Mouse (Mus musculus) heart, embryonic 10.5 days (tissue): ENCODE measurements around the gene Fsip1. TPM values are rescaled to one million over a fixed set of nuclear protein-coding genes. Genes with fewer than 3 reads are reported as not detected.

Source experiments
- DNase-seq: peaks from one replicate; pipeline ENCODE4 v3.0.0-alpha.2; 2017; ENCODE audit warnings: low spot score
- H3K27ac ChIP-seq: fragments of 300-500 bp; sonication (generic); 2 replicates; pipeline ENCODE4 v1.5.1; 2016; ENCODE audit warnings: mild to moderate bottlenecking
- H3K27me3 ChIP-seq: fragments of 300-500 bp; sonication (generic); 2 replicates; pipeline ENCODE4 v1.6.1; 2016; ENCODE audit warnings: mild to moderate bottlenecking; ENCODE audit not compliant: poor library complexity, insufficient read depth, severe bottlenecking
- H3K36me3 ChIP-seq: fragments of 300-500 bp; sonication (generic); 2 replicates; pipeline ENCODE4 v1.6.1; 2016; ENCODE audit warnings: mild to moderate bottlenecking, moderate library complexity
- H3K4me1 ChIP-seq: fragments of 300-500 bp; sonication (generic); 2 replicates; pipeline ENCODE4 v1.6.1; 2016; ENCODE audit warnings: mild to moderate bottlenecking
- H3K4me3 ChIP-seq: fragments of 300-500 bp; sonication (generic); 2 replicates; pipeline ENCODE4 v1.5.1; 2016; ENCODE audit warnings: mild to moderate bottlenecking, moderate library complexity
- H3K9me3 ChIP-seq: fragments of 300-500 bp; sonication (generic); 2 replicates; pipeline ENCODE4 v1.6.1; 2016; ENCODE audit warnings: mild to moderate bottlenecking, moderate library complexity
- WGBS: fragments of 180-500 bp; shearing (Covaris S2); methylation state at CpG from one replicate; pipeline ENCODE4 v1.1.7; 2016; 5-methylcytosine and 5-hydroxymethylcytosine counted together
- polyA plus RNA-seq: library from polyadenylated mRNA; unstranded; fragments of >200 nt; fragmentation: Nextera tagmentation; extraction: Ambion mirVana; gene quantifications from 2 replicates; pipeline ENCODE4 v1.2.1, GENCODE M21; 2016

The Fsip1 gene
- polyA plus RNA-seq, 1 experiment from 2014 or later, result 0.59 TPM

GRCm38 (mm10) chr2:118236196-118236595, 20.6 kb downstream of the Fsip1 start:
- Histone ChIP-seq H3K9me3 (no peaks in the 10 kb centered on the region), H3K4me3 (no peak overlapping the region), H3K4me1 (no peaks in the 10 kb centered on the region), H3K36me3 (no peaks in the 10 kb centered on the region), H3K27ac (no peak overlapping the region), H3K27me3 (no peaks in the 10 kb centered on the region)
- DNase-seq, result no peak
- WGBS, result 80% methylated on average over 7 of the region's 7 CpGs

GRCm38 (mm10) chr2:118235614-118236013, 21.2 kb downstream of the Fsip1 start:
- H3K27me3 ChIP-seq, result no peaks in the 10 kb centered on the region
- H3K4me1 ChIP-seq, result peaks cover 2% of the 10 kb centered on the region; the same call in 1 of the 2 replicates
- H3K9me3 ChIP-seq, result no peaks in the 10 kb centered on the region
- H3K27ac ChIP-seq, result no peak overlapping the region
- no peak for DNase-seq
- H3K4me3 ChIP-seq, result no peak overlapping the region
- WGBS, result 81% methylated on average over 3 of the region's 3 CpGs
- H3K36me3 ChIP-seq, result no peaks in the 10 kb centered on the region

- Histone ChIP-seq H3K4me3 (no peak overlapping the region), H3K27ac (no peak overlapping the region), H3K9me3 (no peaks in the 10 kb centered on the region), H3K4me1 (peaks cover 8% of the 10 kb centered on the region; the same call in 1 of the 2 replicates), H3K27me3 (no peaks in the 10 kb centered on the region), H3K36me3 (no peaks in the 10 kb centered on the region)
- WGBS, result 35% methylated on average over 3 of the region's 3 CpGs
- no peak for DNase-seq
These were observed 26.2 kb downstream of the Fsip1 start for GRCm38 (mm10) chr2:118230544-118230943.

GRCm38 (mm10) chr2:118228486-118229079, 28.2 kb downstream of the Fsip1 start:
- WGBS, result 88% methylated on average over 4 of the region's 4 CpGs
- H3K9me3 ChIP-seq, result no peaks in the 10 kb centered on the region

GRCm38 (mm10) chr2:118225316-118226041, 31.3 kb downstream of the Fsip1 start:
- Histone ChIP-seq H3K27ac (no peak overlapping the region), H3K4me1 (peaks cover 4% of the 10 kb centered on the region; the same call in 1 of the 2 replicates)
- 70% methylated on average over 10 of the region's 10 CpGs for WGBS

More at GRCm38 (mm10) chr2:118228486-118229079, 28.2 kb downstream of the Fsip1 start:
- peaks cover 8% of the 10 kb centered on the region; the same call in 1 of the 2 replicates for H3K4me1 ChIP-seq
- no peaks in the 10 kb centered on the region for H3K36me3 ChIP-seq
- no peak for DNase-seq
- H3K4me3 ChIP-seq, result no peak overlapping the region
- no peaks in the 10 kb centered on the region for H3K27me3 ChIP-seq
- no peak overlapping the region for H3K27ac ChIP-seq

GRCm38 (mm10) chr2:118217993-118218595, 38.7 kb downstream of the Fsip1 start:
- H3K4me1 ChIP-seq, result no peaks in the 10 kb centered on the region
- H3K27ac ChIP-seq, result no peak overlapping the region
- no peaks in the 10 kb centered on the region for H3K9me3 ChIP-seq
- WGBS, result 62% methylated on average over 4 of the region's 4 CpGs
- H3K27me3 ChIP-seq, result no peaks in the 10 kb centered on the region
- no peaks in the 10 kb centered on the region for H3K36me3 ChIP-seq
- DNase-seq, result peak; percentile 6
- H3K4me3 ChIP-seq, result no peak overlapping the region

More at GRCm38 (mm10) chr2:118225316-118226041, 31.3 kb downstream of the Fsip1 start:
- H3K36me3 ChIP-seq, result no peaks in the 10 kb centered on the region
- DNase-seq, result peak; percentile 25
- no peaks in the 10 kb centered on the region for H3K27me3 ChIP-seq
- H3K9me3 ChIP-seq, result no peaks in the 10 kb centered on the region
- no peak overlapping the region for H3K4me3 ChIP-seq

GRCm38 (mm10) chr2:118209712-118210111, 47.1 kb downstream of the Fsip1 start:
- no peaks in the 10 kb centered on the region for H3K36me3 ChIP-seq
- H3K4me1 ChIP-seq, result peaks cover 7% of the 10 kb centered on the region
- no peak overlapping the region for H3K27ac ChIP-seq
- H3K4me3 ChIP-seq, result no peak overlapping the region
- H3K27me3 ChIP-seq, result peaks cover 6% of the 10 kb centered on the region; the same call in 1 of the 2 replicates
- WGBS, result 63% methylated on average over 5 of the region's 5 CpGs
- DNase-seq, result peak; percentile 1
- no peaks in the 10 kb centered on the region for H3K9me3 ChIP-seq

GRCm38 (mm10) chr2:118208651-118209050, 48.1 kb downstream of the Fsip1 start:
- H3K36me3 ChIP-seq, result no peaks in the 10 kb centered on the region
- DNase-seq, result peak; percentile 57
- no peak overlapping the region for H3K4me3 ChIP-seq
- 41% methylated on average over 5 of the region's 5 CpGs for WGBS
- H3K9me3 ChIP-seq, result no peaks in the 10 kb centered on the region
- no peak overlapping the region for H3K27ac ChIP-seq
- peaks cover 12% of the 10 kb centered on the region for H3K4me1 ChIP-seq
- peaks cover 6% of the 10 kb centered on the region; the same call in 1 of the 2 replicates for H3K27me3 ChIP-seq

- 27% methylated on average over 8 of the region's 8 CpGs for WGBS
- H3K9me3 ChIP-seq, result no peaks in the 10 kb centered on the region
- no peaks in the 10 kb centered on the region for H3K36me3 ChIP-seq
- peak; percentile 71 for DNase-seq
- peaks cover 18% of the 10 kb centered on the region for H3K27me3 ChIP-seq
- no peak overlapping the region for H3K4me3 ChIP-seq
- H3K27ac ChIP-seq, result no peak overlapping the region
- H3K4me1 ChIP-seq, result peaks cover 16% of the 10 kb centered on the region
These were observed 50.7 kb downstream of the Fsip1 start for GRCm38 (mm10) chr2:118205991-118206585.

GRCm38 (mm10) chr2:118204646-118205045, 52.1 kb downstream of the Fsip1 start:
- DNase-seq, result no peak
- Histone ChIP-seq H3K4me1 (peaks cover 16% of the 10 kb centered on the region), H3K27me3 (peaks cover 18% of the 10 kb centered on the region), H3K36me3 (no peaks in the 10 kb centered on the region), H3K27ac (no peak overlapping the region), H3K9me3 (no peaks in the 10 kb centered on the region), H3K4me3 (no peak overlapping the region)
- 87% methylated on average over 4 of the region's 4 CpGs for WGBS

GRCm38 (mm10) chr2:118203739-118204461, 52.9 kb downstream of the Fsip1 start:
- 26% methylated on average over 16 of the region's 16 CpGs for WGBS
- Histone ChIP-seq H3K4me3 (peak overlapping the region; percentile 12; the same call in 1 of the 2 replicates), H3K9me3 (no peaks in the 10 kb centered on the region), H3K27me3 (peaks cover 18% of the 10 kb centered on the region), H3K4me1 (peaks cover 16% of the 10 kb centered on the region), H3K27ac (no peak overlapping the region), H3K36me3 (no peaks in the 10 kb centered on the region)
- no peak for DNase-seq

- Histone ChIP-seq H3K27ac (no peak overlapping the region), H3K4me1 (peaks cover 16% of the 10 kb centered on the region), H3K27me3 (peaks cover 18% of the 10 kb centered on the region), H3K36me3 (no peaks in the 10 kb centered on the region), H3K4me3 (no peak overlapping the region), H3K9me3 (no peaks in the 10 kb centered on the region)
- DNase-seq, result no peak
- 65% methylated on average over 2 of the region's 2 CpGs for WGBS
These were observed 53.8 kb downstream of the Fsip1 start for GRCm38 (mm10) chr2:118202934-118203333.
